Mouse (Mus musculus): ENCODE results near the gene Egf.

DNA sequence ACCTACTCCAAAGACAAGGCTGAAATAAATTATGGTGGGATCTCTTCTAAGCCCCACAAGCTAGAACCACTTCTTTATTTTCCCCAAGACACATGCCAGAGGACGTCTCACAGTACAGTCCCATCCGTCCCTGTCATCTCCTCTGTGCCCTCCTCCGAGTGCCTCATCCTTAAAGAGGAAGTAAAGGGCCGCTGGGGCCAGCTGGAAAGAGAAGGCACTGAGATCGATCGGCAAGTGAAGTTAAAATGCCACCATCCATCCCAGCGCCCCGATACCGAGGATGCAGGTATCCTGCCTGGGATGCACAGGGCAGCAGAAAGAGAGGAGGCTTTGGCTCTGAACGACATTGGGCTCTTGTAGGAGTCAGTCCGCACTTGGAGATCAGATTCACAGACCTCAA, 97.3 kb downstream of the Egf start:
- TF ChIP-seq CTCF (IDR thresholded peaks at IDR 0.05; ENCODE audit: low read depth, low read length) (no peak), EP300 (IDR thresholded peaks at IDR 0.05; ENCODE audit: insufficient read depth, low read depth, low read length) (no peak), POLR2A (IDR thresholded peaks at IDR 0.05; ENCODE audit: insufficient read depth, low read length) (no peak)
